Mouse (Mus musculus) Patski (cell line): ENCODE data around the gene Ntn4. TPM values are rescaled to one million over a fixed set of nuclear protein-coding genes. Genes with fewer than 3 reads are reported as not detected.
"Not testable (repeated sequence)": the region's sequence is repeated elsewhere in the genome, so short reads cannot be mapped to it uniquely, and the experiment has no call there.

Source experiments
- ATAC-seq: fragments of 100-300 bp; one replicate; pipeline ENCODE4 v1.8.0; 2021
- CTCF ChIA-PET: fragments of 350-600 bp; sonication (Branson Sonifier 250); formaldehyde crosslinking; loops from one replicate; lab custom pipeline; 2022; ENCODE audit warnings: inconsistent platforms; lab: Charles Lee
- POLR2A ChIA-PET: fragments of 350-600 bp; sonication (Branson Sonifier 250); formaldehyde crosslinking; loops from one replicate; lab custom pipeline; 2022; ENCODE audit warnings: antibody characterized with exemption, inconsistent platforms; lab: Charles Lee
- DNase-seq: peaks from one replicate; pipeline ENCODE4 v3.0.0-alpha.2; 2011; ENCODE audit warnings: low read depth, low spot score
- H3K27me3 ChIP-seq: fragments of 371-371 bp; one replicate; pipeline ENCODE4 v1.5.1; 2021
- CTCF ChIP-seq: fragments of 100-300 bp; IDR thresholded peaks from one replicate; pipeline ENCODE4 v1.5.1; 2021
- in situ Hi-C: fragments of 300-500 bp; cut with MboI; formaldehyde crosslinking; loops from 3 replicates; pipeline ENCODE4 v1.11.1; 2018; ENCODE audit warnings: low pct_unique_long_range_greater_than_20kb, mixed read lengths
- polyA plus RNA-seq: library from polyadenylated mRNA; unstranded; gene quantifications from one replicate; pipeline ENCODE4 v1.2.3, GENCODE M21; 2021

The Ntn4 gene
- polyA plus RNA-seq, 1 experiment from 2014 or later, result 159 TPM

GRCm38 (mm10) chr10:93680680-93681377, 40.3 kb downstream of the Ntn4 start:
- in situ Hi-C loops, result no loop called here
- ATAC-seq, result no peak
- DNase-seq, result no peak
- no peaks in the 10 kb centered on the region for H3K27me3 ChIP-seq
- CTCF ChIA-PET, result no interaction called here
- POLR2A ChIA-PET, result no interaction called here
- TF ChIP-seq CTCF, result no peak

GRCm38 (mm10) chr10:93682185-93682747, 41.8 kb downstream of the Ntn4 start:
- H3K27me3 ChIP-seq, result no peaks in the 10 kb centered on the region
- DNase-seq (no peak), ATAC-seq (no peak)
- POLR2A ChIA-PET, result interaction anchor here (0.6 kb wide), 1 partner anchor 132 kb away, joined by 3 read pairs; no protein-coding TSS in a partner anchor
- no peak for TF ChIP-seq CTCF
- CTCF ChIA-PET, result no interaction called here
- in situ Hi-C loops, result no loop called here

- POLR2A ChIA-PET, result interaction anchor here (0.6 kb wide), 1 partner anchor 131 kb away, joined by 3 read pairs; no protein-coding TSS in a partner anchor
- ATAC-seq (no peak), DNase-seq (no peak)
- in situ Hi-C loops, result no loop called here
- no peaks in the 10 kb centered on the region for H3K27me3 ChIP-seq
- no peak for TF ChIP-seq CTCF
- CTCF ChIA-PET, result no interaction called here
Observed at GRCm38 (mm10) chr10:93683185-93683584, 42.7 kb downstream of the Ntn4 start.

- TF ChIP-seq CTCF, result no peak
- ChIA-PET POLR2A (no interaction called here), CTCF (no interaction called here)
- DNase-seq, result no peak
- no peak for ATAC-seq
- no peaks in the 10 kb centered on the region for H3K27me3 ChIP-seq
- in situ Hi-C loops, result no loop called here
Observed at GRCm38 (mm10) chr10:93683896-93684295, 43.4 kb downstream of the Ntn4 start.

GRCm38 (mm10) chr10:93685416-93685815, 44.9 kb downstream of the Ntn4 start:
- POLR2A ChIA-PET, DNase-seq, H3K27me3 ChIP-seq, in situ Hi-C loops, ATAC-seq, CTCF ChIA-PET: not testable (repeated sequence)

GRCm38 (mm10) chr10:93686579-93686978, 46.1 kb downstream of the Ntn4 start:
- ATAC-seq (no peak), DNase-seq (no peak)
- ChIA-PET POLR2A (interaction anchor here (0.7 kb wide), 1 partner anchor 23 kb away, joined by 3 read pairs; no protein-coding TSS in a partner anchor), CTCF (no interaction called here)
- in situ Hi-C loops, result no loop called here
- TF ChIP-seq CTCF, result no peak
- no peaks in the 10 kb centered on the region for H3K27me3 ChIP-seq

- CTCF ChIA-PET, result no interaction called here
- H3K27me3 ChIP-seq, result no peaks in the 10 kb centered on the region
- DNase-seq (peak; percentile 68), ATAC-seq (peak; percentile 76)
- POLR2A ChIA-PET, result interaction anchor here (0.6 kb wide), 1 partner anchor 1843 kb away, joined by 4 read pairs; no protein-coding TSS in a partner anchor
- in situ Hi-C loops, result no loop called here
- no peak for TF ChIP-seq CTCF
Observed at GRCm38 (mm10) chr10:93687781-93688180, 47.3 kb downstream of the Ntn4 start.

GRCm38 (mm10) chr10:93688306-93689171, 48.1 kb downstream of the Ntn4 start:
- in situ Hi-C loops, result no loop called here
- no peak for TF ChIP-seq CTCF
- H3K27me3 ChIP-seq, result no peaks in the 10 kb centered on the region
- ATAC-seq (no peak), DNase-seq (no peak)
- ChIA-PET CTCF (interaction anchor here (1.0 kb wide), 1 partner anchor 14 kb away, joined by 3 read pairs; no protein-coding TSS in a partner anchor), POLR2A (interaction anchor here (0.6 to 0.8 kb wide), 3 partner anchors 13 to 1844 kb away, joined by 3 to 5 read pairs (median 4); no protein-coding TSS in a partner anchor)

GRCm38 (mm10) chr10:93691344-93691743, 50.9 kb downstream of the Ntn4 start:
- ChIA-PET POLR2A (no interaction called here), CTCF (interaction anchor here (1.4 to 1.5 kb wide), 2 partner anchors 10 to 13 kb away, joined by 3 to 7 read pairs; no protein-coding TSS in a partner anchor)
- no peak for TF ChIP-seq CTCF
- in situ Hi-C loops, result no loop called here
- no peak for ATAC-seq
- DNase-seq, result no peak
- H3K27me3 ChIP-seq, result no peaks in the 10 kb centered on the region
